Mouse (Mus musculus) lung, postnatal 0 days (tissue): ENCODE measurements around the gene Nhp2. TPM values are rescaled to one million over a fixed set of nuclear protein-coding genes. Genes with fewer than 3 reads are reported as not detected.
A peak's percentile ranks its signal among the peaks of the same experiment; 100 is the strongest.

Experiments
- ATAC-seq: fragments of 200-750 bp; cut with Nextera tagmentation; 2 replicates; pipeline ENCODE4 v1.8.0; 2017; ENCODE audit warnings: moderate library complexity
- DNase-seq: peaks from one replicate; pipeline ENCODE4 v3.0.0-alpha.2; 2016; ENCODE audit warnings: low spot score
- H3K27ac ChIP-seq: fragments of 300-500 bp; sonication (generic); 2 replicates; pipeline ENCODE4 v1.5.1; 2014; ENCODE audit warnings: antibody characterized with exemption, mild to moderate bottlenecking, low read length, mixed read lengths
- H3K27me3 ChIP-seq: fragments of 300-500 bp; sonication (generic); replicated peaks from 2 replicates; pipeline ENCODE4 v1.6.1; 2014; ENCODE audit warnings: low read length, mixed read lengths; ENCODE audit not compliant: insufficient read depth
- H3K36me3 ChIP-seq: fragments of 300-500 bp; sonication (generic); 2 replicates; pipeline ENCODE4 v1.6.1; 2014; ENCODE audit warnings: low read length, mixed read lengths; ENCODE audit not compliant: insufficient read depth
- H3K4me1 ChIP-seq: fragments of 300-500 bp; sonication (generic); 2 replicates; pipeline ENCODE4 v1.6.1; 2014; ENCODE audit warnings: antibody characterized with exemption, low read depth, low read length, mixed read lengths; ENCODE audit not compliant: insufficient read depth
- H3K4me2 ChIP-seq: fragments of 300-500 bp; sonication (generic); replicated peaks from 2 replicates; pipeline ENCODE4 v1.6.1; 2014; ENCODE audit warnings: low read depth, mild to moderate bottlenecking, low read length, moderate library complexity, mixed read lengths
- H3K4me3 ChIP-seq: fragments of 300-500 bp; sonication (generic); 2 replicates; pipeline ENCODE4 v1.5.1; 2014; ENCODE audit warnings: low read depth, low read length
- H3K9ac ChIP-seq: fragments of 300-500 bp; sonication (generic); replicated peaks from 2 replicates; pipeline ENCODE4 v1.6.1; 2014; ENCODE audit warnings: low read depth, mild to moderate bottlenecking
- H3K9me3 ChIP-seq: fragments of 300-500 bp; sonication (generic); 2 replicates; pipeline ENCODE4 v1.6.1; 2016; ENCODE audit warnings: low read length, mixed read lengths
- CTCF ChIP-seq: IDR thresholded peaks from 2 replicates; pipeline ENCODE4 v1.5.1; 2016; ENCODE audit warnings: antibody characterized with exemption, mild to moderate bottlenecking
- EP300 ChIP-seq: IDR thresholded peaks from 2 replicates; pipeline ENCODE4 v1.6.1; 2016; ENCODE audit warnings: antibody characterized with exemption, mild to moderate bottlenecking, control low read depth
- WGBS: fragments of 180-500 bp; shearing (Covaris S2); extraction: QIAGEN DNeasy Blood & Tissue Kit; methylation state at CpG from one replicate; pipeline ENCODE4 v1.1.7; 2014; 5-methylcytosine and 5-hydroxymethylcytosine counted together
- polyA plus RNA-seq: library from polyadenylated mRNA; unstranded; fragments of >200 nt; fragmentation: Nextera tagmentation; extraction: Ambion mirVana; gene quantifications from 2 replicates; pipeline ENCODE4 v1.2.1, GENCODE M21; 2015

Nhp2 gene
- polyA plus RNA-seq, 1 experiment from 2014 or later = 67.2 TPM

GRCm38 (mm10) chr11:51653736-51654135, 34.2 kb downstream of the Nhp2 start:
- no peaks in the 10 kb centered on the region; the same call in 1 of the 2 replicates for H3K4me1 ChIP-seq
- whole genome bisulfite sequencing = 78% methylated on average over 6 of the region's 6 CpGs
- DNase-seq (no peak), ATAC-seq (no peak)
- H3K27me3 ChIP-seq = no peaks in the 10 kb centered on the region
- no peak overlapping the region for H3K4me2 ChIP-seq
- H3K27ac ChIP-seq = no peak overlapping the region
- H3K9ac ChIP-seq = no peak overlapping the region
- TF ChIP-seq EP300 (no peak), CTCF (no peak)
- no peaks in the 10 kb centered on the region for H3K36me3 ChIP-seq
- H3K4me3 ChIP-seq = no peak overlapping the region
- no peaks in the 10 kb centered on the region for H3K9me3 ChIP-seq

- no peak overlapping the region for H3K9ac ChIP-seq
- no peaks in the 10 kb centered on the region; the same call in 1 of the 2 replicates for H3K4me1 ChIP-seq
- no peaks in the 10 kb centered on the region for H3K9me3 ChIP-seq
- TF ChIP-seq CTCF = no peak
- no peak for TF ChIP-seq EP300
- H3K4me3 ChIP-seq = no peak overlapping the region
- no peak overlapping the region for H3K4me2 ChIP-seq
- 89% methylated on average over 3 of the region's 3 CpGs for WGBS
- DNase-seq (no peak), ATAC-seq (no peak)
- no peaks in the 10 kb centered on the region for H3K27me3 ChIP-seq
- no peaks in the 10 kb centered on the region for H3K36me3 ChIP-seq
- H3K27ac ChIP-seq = no peak overlapping the region
These were observed 35.4 kb downstream of the Nhp2 start for GRCm38 (mm10) chr11:51654891-51655290.

GRCm38 (mm10) chr11:51656798-51657521, 37.4 kb downstream of the Nhp2 start:
- no peak for TF ChIP-seq CTCF
- no peak for TF ChIP-seq EP300
- Histone ChIP-seq H3K9ac (no peak overlapping the region), H3K27ac (peak overlapping the region; percentile 29; the same call in 1 of the 2 replicates), H3K9me3 (no peaks in the 10 kb centered on the region), H3K36me3 (no peaks in the 10 kb centered on the region), H3K27me3 (no peaks in the 10 kb centered on the region), H3K4me1 (no peaks in the 10 kb centered on the region; the same call in 1 of the 2 replicates), H3K4me2 (no peak overlapping the region), H3K4me3 (no peak overlapping the region)
- 54% methylated on average over 10 of the region's 10 CpGs for WGBS
- peak; percentile 54 for ATAC-seq
- DNase-seq = no peak

GRCm38 (mm10) chr11:51658291-51658690, 38.8 kb downstream of the Nhp2 start:
- Histone ChIP-seq H3K4me2 (no peak overlapping the region), H3K36me3 (no peaks in the 10 kb centered on the region), H3K27me3 (no peaks in the 10 kb centered on the region), H3K4me1 (no peaks in the 10 kb centered on the region; the same call in 1 of the 2 replicates), H3K9ac (no peak overlapping the region), H3K27ac (peak overlapping the region; percentile 40; the same call in 1 of the 2 replicates), H3K9me3 (no peaks in the 10 kb centered on the region), H3K4me3 (no peak overlapping the region)
- peak; percentile 14; the same call in 1 of the 2 replicates for ATAC-seq
- DNase-seq = no peak
- 32% methylated on average over 7 of the region's 7 CpGs for WGBS
- no peak for TF ChIP-seq EP300
- no peak for TF ChIP-seq CTCF

GRCm38 (mm10) chr11:51658705-51659104, 39.2 kb downstream of the Nhp2 start:
- no peak for TF ChIP-seq EP300
- TF ChIP-seq CTCF = no peak
- no peaks in the 10 kb centered on the region for H3K9me3 ChIP-seq
- H3K4me3 ChIP-seq = no peak overlapping the region
- WGBS = 24% methylated on average over 6 of the region's 6 CpGs
- H3K4me1 ChIP-seq = no peaks in the 10 kb centered on the region; the same call in 1 of the 2 replicates
- H3K27me3 ChIP-seq = no peaks in the 10 kb centered on the region
- no peak overlapping the region for H3K9ac ChIP-seq
- no peak overlapping the region for H3K4me2 ChIP-seq
- H3K36me3 ChIP-seq = no peaks in the 10 kb centered on the region
- DNase-seq (peak; percentile 73), ATAC-seq (peak; percentile 82)
- 0 out of 2 replicates have a peak overlapping the region, but pooled peaks have one; percentile 40 for H3K27ac ChIP-seq

GRCm38 (mm10) chr11:51661867-51662365, 42.4 kb downstream of the Nhp2 start:
- no peaks in the 10 kb centered on the region; the same call in 1 of the 2 replicates for H3K4me1 ChIP-seq
- H3K4me2 ChIP-seq = no peak overlapping the region
- H3K4me3 ChIP-seq = no peak overlapping the region
- no peak for ATAC-seq
- no peaks in the 10 kb centered on the region for H3K27me3 ChIP-seq
- no peak for DNase-seq
- no peaks in the 10 kb centered on the region for H3K36me3 ChIP-seq
- 82% methylated on average over 16 of the region's 16 CpGs for WGBS
- no peak overlapping the region for H3K9ac ChIP-seq
- H3K27ac ChIP-seq = no peak overlapping the region
- H3K9me3 ChIP-seq = no peaks in the 10 kb centered on the region
- TF ChIP-seq CTCF (no peak), EP300 (no peak)
